Mouse (Mus musculus): ENCODE measurements around the gene Sumo3.

The Sumo3 gene

DNA sequence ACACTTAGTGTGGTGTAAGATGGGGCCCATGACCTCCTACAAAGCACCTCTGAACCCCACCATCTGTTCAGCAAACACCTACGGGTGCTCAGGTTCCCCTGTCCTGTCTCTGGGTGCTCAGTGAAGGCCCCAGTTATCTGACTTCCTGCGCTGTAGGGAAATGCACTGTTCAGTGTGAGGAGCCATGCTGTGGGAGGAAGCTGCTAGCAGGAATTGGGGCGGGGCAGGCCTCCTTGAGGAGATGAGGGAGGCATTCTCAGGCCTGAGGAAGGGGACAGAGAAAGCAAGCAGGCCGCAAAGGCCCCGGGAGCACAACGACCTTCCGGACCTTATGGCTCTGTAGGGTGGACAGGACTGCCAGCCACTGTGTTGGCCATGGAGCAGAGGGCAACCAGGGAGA, 16.8 kb upstream of the Sumo3 start:
- DNase-seq (ENCODE audit: low read depth, low spot score): no peak

DNA sequence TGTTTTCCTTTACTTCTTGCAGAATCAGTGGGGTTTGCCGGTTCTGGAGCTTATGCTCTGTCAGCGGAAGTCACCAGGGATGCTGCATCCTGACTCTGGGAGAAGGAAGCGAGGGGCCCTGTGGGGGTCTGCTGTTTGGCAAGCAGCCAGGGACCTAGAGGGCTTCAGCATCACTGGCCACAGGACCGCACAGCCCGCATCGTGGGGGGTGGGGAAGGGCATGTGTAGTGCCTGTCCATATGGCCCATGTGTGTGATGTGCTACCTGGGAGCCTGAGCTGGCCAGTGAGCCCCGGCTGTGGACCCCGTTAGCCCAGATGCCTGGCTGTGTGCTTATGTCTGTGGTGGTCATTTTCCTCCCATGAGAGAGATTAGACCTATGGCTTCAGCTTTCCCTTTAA, 16.1 kb upstream of the Sumo3 start:
- DNase-seq (ENCODE audit: low read depth, low spot score): no peak

- peak; percentile 90 for DNase-seq (ENCODE audit: low read depth, low spot score)
Observed at GRCm38 (mm10) chr10:77590812-77591211, 15.1 kb upstream of the Sumo3 start.

GRCm38 (mm10) chr10:77591546-77591945, 14.4 kb upstream of the Sumo3 start:
- no peak for DNase-seq (ENCODE audit: low read depth, low spot score)

GRCm38 (mm10) chr10:77596060-77596459, 9.8 kb upstream of the Sumo3 start:
- no peak for DNase-seq (ENCODE audit: low read depth, low spot score)

DNA sequence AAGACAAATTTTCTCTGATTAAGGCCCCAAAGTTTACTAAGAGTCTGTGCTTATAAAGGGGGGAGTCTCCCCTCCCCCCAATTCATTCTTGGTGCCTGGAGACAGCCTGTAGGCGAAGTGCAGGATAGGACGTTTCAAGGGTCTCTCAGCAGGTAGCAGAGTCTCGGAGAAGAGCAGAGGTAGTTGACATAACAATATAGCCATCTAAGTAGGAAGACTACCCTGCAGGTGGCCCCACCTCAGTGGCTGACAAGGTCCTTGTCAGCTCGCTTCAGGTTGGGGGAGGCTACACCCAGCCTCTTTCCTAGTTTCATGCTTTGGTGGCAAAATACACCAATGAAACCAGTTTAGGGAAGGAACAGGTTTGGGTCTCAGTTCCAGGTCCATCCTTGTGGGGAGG, 2.9 kb upstream of the Sumo3 start:
- DNase-seq (ENCODE audit: low read depth, low spot score): no peak

DNA sequence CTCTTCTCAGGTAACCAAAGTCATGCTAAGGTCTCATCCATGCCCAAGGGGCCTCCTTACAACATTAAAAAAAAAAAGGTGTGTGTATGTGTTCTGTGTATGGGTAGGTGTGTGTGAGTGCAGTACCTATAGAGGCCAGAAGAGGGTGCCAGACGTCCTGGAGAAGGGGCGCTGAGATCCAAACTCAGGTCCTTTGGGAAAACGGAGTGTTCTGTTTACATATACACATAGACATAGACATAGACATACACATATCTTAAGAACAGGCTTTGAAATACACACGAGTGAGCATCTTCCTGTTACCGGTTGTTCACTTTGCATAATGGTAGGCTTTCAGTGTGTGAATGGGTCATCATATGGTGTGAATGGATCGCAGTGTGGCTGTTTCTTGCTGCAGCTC, 1.8 kb upstream of the Sumo3 start:
- DNase-seq (ENCODE audit: low read depth, low spot score): peak; percentile 50

GRCm38 (mm10) chr10:77604958-77605357, 939 bp upstream of the Sumo3 start:
- peak; percentile 41 for DNase-seq (ENCODE audit: low read depth, low spot score)

DNA sequence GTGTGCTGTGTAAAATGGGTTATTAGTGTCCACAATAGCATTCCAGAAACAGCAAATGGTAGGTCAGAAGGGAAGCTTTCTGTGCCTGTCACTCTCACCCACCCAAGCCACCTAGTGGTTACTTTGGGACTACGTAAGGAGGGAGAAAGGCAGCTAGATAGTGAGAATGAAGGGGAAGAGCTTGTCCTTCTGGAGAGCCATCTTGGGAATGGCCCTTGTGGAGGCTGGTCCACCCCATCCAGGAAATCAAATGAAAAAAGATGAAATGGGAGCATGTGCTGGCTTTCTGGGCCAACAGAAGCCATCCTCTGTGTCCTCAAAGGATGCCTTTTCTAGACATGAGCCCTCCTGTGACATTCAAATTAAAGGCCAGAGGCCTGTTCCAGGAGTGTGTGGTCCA, 529 bp upstream of the Sumo3 start:
- DNase-seq (ENCODE audit: low read depth, low spot score): peak; percentile 79

DNA sequence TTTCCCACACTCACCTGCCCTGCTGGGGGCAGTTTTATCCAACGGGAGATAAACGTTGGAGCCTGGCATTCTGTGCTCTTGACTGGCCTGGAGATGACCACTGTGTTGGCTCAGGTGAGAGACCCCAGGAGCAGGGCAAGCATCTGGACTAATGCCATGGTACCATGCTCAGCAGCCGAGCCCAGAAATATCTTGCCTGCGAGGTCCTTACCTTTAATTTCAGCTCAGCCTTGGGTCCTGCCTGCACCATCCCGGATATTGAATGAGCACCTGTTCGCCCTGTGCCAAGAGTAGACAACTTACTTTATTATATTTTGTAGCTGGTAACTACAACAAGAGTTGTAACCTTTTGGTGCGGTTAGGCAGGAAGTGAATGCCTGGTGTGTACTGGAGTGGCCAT, 958 bp downstream of the Sumo3 start:
- peak; percentile 73 for DNase-seq (ENCODE audit: low read depth, low spot score)

DNA sequence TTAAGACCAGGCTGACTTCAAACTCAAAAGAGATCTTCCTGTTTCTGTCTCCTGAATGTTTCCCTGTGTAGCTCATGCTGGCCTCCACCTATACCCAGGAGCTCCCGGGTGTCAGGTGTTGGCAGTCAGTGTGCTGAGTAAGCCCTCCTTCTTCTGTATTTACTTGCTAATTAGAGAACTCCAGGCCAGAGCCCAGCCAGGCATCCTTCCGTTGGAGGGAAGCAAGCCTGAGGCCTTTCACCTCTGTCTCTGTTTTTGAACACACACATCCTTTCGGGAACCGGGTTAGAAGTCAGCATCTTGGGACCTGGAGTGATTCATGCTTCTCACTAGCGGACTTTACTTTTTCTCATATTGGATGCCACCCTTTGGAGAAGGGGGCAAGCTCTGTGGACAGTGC, 1.5 kb downstream of the Sumo3 start:
- peak; percentile 36 for DNase-seq (ENCODE audit: low read depth, low spot score)

DNA sequence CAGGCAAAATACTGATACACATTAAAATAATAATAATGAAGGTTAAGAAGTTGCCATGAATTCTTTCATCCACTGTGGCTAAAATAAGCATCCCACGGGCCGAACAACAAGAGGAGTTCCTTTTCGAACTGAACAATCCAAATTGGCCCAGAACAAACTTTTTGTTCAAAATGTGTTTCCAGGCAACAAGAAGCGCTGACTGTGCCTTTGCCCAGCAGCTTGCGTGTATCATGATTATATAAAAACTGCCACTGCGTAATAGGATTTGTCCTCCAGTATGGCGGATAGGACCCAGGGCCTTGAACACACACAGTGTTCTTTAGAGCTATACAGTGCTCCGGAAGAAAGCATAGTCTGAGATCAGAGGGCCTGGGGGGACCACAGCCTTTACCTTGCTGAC, 2.7 kb downstream of the Sumo3 start:
- no peak for DNase-seq (ENCODE audit: low read depth, low spot score)

- no peak for DNase-seq (ENCODE audit: low read depth, low spot score)
Observed at GRCm38 (mm10) chr10:77610221-77610961, 4.5 kb downstream of the Sumo3 start.

DNA sequence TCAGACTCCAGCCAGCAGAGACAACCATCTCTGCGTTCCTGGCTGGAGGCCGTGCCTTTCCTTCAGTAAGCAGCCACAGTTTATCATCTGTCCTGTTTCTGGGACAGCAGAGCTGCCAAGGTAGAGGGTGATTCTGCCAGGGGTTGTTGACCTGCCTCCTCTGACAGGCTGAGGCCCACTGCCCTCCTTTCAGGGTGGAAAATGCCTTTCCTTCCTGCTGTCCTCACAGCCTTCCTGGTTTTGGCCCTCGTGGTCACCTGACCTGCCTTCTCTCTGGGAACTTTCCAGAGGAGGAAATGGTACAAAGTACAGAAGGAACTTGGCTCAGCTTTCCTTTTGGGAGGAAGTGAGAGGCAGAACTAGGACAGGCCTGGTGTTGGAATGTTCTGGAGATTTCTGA, 7.5 kb downstream of the Sumo3 start:
- no peak for DNase-seq (ENCODE audit: low read depth, low spot score)

DNA sequence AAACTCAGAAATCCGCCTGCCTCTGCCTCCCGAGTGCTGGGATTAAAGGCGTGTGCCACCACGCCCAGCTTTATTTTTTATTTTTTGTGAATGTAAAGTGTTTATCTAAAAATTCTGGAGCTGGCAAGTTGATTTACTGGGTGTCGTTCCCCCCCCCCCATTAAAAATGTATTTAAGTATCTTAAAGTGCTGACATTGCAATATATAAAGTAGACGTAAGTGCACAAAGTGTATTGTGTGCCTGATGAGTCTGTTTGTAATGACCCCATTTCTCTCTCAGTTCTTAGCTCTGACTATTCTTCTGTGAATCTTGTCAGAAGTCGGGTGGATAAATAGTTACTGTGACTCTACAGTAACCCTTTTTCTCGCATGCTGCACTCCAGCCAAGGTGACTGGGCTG, 9.8 kb downstream of the Sumo3 start:
- DNase-seq (ENCODE audit: low read depth, low spot score): no peak

DNA sequence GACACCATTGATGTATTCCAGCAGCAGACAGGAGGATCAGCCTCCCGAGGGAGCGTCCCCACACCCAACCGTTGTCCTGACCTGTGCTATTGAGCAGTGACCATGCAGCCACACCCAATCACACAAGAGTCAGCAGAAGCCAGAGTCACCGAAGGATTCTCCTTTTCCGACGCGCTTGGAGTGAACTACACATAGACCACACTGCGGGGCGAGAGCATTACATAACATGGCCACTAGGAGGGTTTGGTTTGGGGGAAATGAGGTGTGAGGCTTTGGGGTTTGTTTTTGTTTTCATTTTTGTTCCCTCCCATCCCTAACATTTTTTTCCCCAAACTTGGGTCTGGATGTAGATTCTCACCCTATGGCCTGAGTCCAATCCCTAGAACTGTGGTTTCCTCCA, 10.3 kb downstream of the Sumo3 start:
- no peak for DNase-seq (ENCODE audit: low read depth, low spot score)

DNA sequence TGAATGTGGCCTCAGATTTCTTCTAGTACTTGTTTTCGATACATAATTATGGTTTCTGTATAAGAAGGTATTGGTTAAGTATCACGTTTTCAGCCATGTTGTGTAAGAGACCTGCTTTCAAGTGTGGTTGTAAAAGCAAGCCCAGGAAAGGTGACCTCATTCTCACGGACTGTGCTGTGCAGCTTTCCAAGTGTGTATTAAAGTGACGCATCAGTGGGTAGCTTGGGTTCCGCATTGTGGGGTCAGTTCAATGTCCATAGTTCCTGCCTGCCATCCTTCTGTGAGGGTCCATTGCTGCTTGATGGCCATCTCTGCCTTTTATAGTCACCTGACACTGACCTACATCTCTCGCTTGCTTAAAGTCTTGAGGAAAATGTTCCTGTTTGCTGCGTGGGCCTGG, 11.0 kb downstream of the Sumo3 start:
- no peak for DNase-seq (ENCODE audit: low read depth, low spot score)

GRCm38 (mm10) chr10:77621546-77621945, 15.6 kb downstream of the Sumo3 start:
- no peak for DNase-seq (ENCODE audit: low read depth, low spot score)

- DNase-seq (ENCODE audit: low read depth, low spot score): peak; percentile 98
Observed at GRCm38 (mm10) chr10:77622055-77622988, 16.4 kb downstream of the Sumo3 start, which contains the start of gene Ube2g2. TSS of gene Ube2g2 (plus strand) at chr10:77622275.

DNA sequence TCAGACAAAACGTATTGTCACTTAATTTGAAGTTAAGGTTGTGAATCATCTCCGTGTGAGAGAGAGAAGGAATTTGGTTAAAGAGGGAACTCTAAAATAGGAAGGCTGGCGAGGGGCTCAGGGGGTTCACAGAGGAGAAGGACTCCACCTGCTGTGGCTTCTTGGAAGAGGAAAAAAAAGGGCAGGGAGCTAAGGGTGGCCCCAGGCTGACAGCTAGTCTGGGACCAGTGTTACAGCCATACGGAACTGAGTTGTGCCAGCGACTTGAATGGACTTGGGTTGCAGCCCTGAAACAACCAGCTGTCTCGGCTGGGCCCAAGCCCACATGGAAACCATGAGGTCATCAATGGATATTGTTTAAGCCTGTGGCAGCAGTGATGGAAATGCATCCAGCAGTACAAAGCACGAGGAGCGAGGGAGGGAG, 17.2 kb downstream of the Sumo3 start:
- DNase-seq (ENCODE audit: low read depth, low spot score): peak; percentile 31

GRCm38 (mm10) chr10:77623639-77624400, 17.9 kb downstream of the Sumo3 start:
- no peak for DNase-seq (ENCODE audit: low read depth, low spot score)

DNA sequence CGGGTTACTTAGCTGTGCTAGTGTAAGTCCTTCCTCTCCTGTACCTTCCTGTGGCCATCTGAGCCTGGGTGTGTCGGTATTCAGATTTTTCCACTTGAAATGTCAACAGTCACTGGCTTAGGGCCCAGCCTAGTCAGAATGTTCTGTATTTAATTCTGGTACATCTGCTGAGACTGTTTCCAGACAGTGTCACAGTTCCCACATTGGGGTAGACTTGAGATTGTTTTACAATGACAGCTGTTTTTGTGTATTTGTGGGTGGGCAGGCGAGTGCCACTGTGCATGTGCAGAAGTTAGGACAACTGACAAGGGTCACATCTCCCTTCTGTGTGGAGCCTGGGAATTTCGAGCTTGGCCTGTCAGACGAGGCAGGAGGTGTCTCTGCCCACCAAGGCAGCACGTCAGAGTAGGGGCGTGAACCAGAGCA, 18.7 kb downstream of the Sumo3 start:
- no peak for DNase-seq (ENCODE audit: low read depth, low spot score)
